Mouse (Mus musculus): Measurements from ENCODE around the gene Gng12. TPM values are rescaled to one million over a fixed set of nuclear protein-coding genes. Genes with fewer than 3 reads are reported as not detected.

Gene Gng12
- polyA plus RNA-seq, 1 experiment, result 0.36 TPM

DNA sequence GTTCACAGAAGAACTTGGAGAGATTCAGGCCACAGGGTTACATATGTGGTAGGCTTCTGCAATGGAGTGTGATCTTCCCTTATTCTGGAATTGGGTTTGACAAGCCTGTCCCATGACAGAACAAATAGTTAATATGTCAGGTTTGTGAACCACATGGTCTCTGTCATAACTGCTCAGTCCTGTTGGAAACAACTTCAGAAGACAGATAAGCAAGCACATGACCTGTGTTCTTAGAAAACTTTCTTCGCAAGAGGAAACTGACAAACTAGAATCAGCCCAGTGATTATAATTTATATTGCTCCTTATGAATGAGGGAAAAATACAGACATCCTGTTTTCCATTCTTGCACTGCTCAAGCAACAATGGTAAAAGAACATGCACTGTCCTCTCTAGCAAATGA lies 83.0 kb downstream of the Gng12 start:
- Histone ChIP-seq H3K9me3 (ENCODE audit: control insufficient read depth, low read length) (no peaks in the 10 kb centered on the region), H3K36me3 (ENCODE audit: control insufficient read depth) (no peaks in the 10 kb centered on the region), H3K4me1 (ENCODE audit: control insufficient read depth) (peaks cover 39% of the 10 kb centered on the region), H3K4me3 (replicated peaks) (no peak overlapping the region), H3K27me3 (ENCODE audit: control insufficient read depth) (no peaks in the 10 kb centered on the region)
- TF ChIP-seq TAL1 (IDR thresholded peaks at IDR 0.05; ENCODE audit: low read length) (no peak), GATA1 (IDR thresholded peaks at IDR 0.05; ENCODE audit: low read length) (no peak)

DNA sequence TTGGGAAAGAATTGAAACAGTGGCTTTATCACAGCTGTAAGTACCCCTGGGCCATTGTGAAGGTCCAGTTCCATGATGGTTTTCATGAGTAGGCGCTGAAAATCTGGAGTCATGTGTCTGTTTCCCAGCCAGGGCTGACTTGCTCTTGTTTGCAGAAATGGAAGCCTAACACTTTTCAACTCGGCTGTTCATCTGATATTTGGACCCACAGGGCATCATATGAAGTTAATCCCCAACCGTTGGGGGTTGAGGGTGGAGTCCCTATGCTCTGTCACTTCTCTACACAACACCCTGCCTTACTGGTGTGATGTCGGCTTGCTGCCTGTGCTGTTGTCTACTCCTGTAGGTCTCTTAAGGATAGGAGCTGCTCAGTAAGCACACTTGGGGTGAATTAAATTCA lies 83.8 kb downstream of the Gng12 start:
- no peaks in the 10 kb centered on the region for H3K9me3 ChIP-seq (ENCODE audit: control insufficient read depth, low read length)
- H3K27me3 ChIP-seq (ENCODE audit: control insufficient read depth), result no peaks in the 10 kb centered on the region
- H3K4me1 ChIP-seq (ENCODE audit: control insufficient read depth), result peaks cover 42% of the 10 kb centered on the region
- no peak for TF ChIP-seq TAL1 (IDR thresholded peaks at IDR 0.05; ENCODE audit: low read length)
- no peak for TF ChIP-seq GATA1 (IDR thresholded peaks at IDR 0.05; ENCODE audit: low read length)
- H3K36me3 ChIP-seq (ENCODE audit: control insufficient read depth), result no peaks in the 10 kb centered on the region
- no peak overlapping the region for H3K4me3 ChIP-seq (replicated peaks)

- no peaks in the 10 kb centered on the region for H3K27me3 ChIP-seq (ENCODE audit: control insufficient read depth)
- no peaks in the 10 kb centered on the region for H3K9me3 ChIP-seq (ENCODE audit: control insufficient read depth, low read length)
- no peaks in the 10 kb centered on the region for H3K36me3 ChIP-seq (ENCODE audit: control insufficient read depth)
- no peak for TF ChIP-seq TAL1 (IDR thresholded peaks at IDR 0.05; ENCODE audit: low read length)
- TF ChIP-seq GATA1 (IDR thresholded peaks at IDR 0.05; ENCODE audit: low read length), result no peak
- H3K4me1 ChIP-seq (ENCODE audit: control insufficient read depth), result peaks cover 41% of the 10 kb centered on the region
- no peak overlapping the region for H3K4me3 ChIP-seq (replicated peaks)
These were observed 85.2 kb downstream of the Gng12 start for GRCm38 (mm10) chr6:66981366-66981765.

GRCm38 (mm10) chr6:66981864-66982263 lies 85.7 kb downstream of the Gng12 start:
- Histone ChIP-seq H3K4me1 (ENCODE audit: control insufficient read depth) (peaks cover 46% of the 10 kb centered on the region), H3K4me3 (replicated peaks) (no peak overlapping the region), H3K9me3 (ENCODE audit: control insufficient read depth, low read length) (no peaks in the 10 kb centered on the region), H3K27me3 (ENCODE audit: control insufficient read depth) (no peaks in the 10 kb centered on the region), H3K36me3 (ENCODE audit: control insufficient read depth) (no peaks in the 10 kb centered on the region)
- TF ChIP-seq TAL1 (IDR thresholded peaks at IDR 0.05; ENCODE audit: low read length) (no peak), GATA1 (IDR thresholded peaks at IDR 0.05; ENCODE audit: low read length) (no peak)

GRCm38 (mm10) chr6:66984079-66984478 lies 87.9 kb downstream of the Gng12 start:
- no peaks in the 10 kb centered on the region for H3K27me3 ChIP-seq (ENCODE audit: control insufficient read depth)
- H3K4me1 ChIP-seq (ENCODE audit: control insufficient read depth), result peaks cover 56% of the 10 kb centered on the region
- no peaks in the 10 kb centered on the region for H3K9me3 ChIP-seq (ENCODE audit: control insufficient read depth, low read length)
- no peak overlapping the region for H3K4me3 ChIP-seq (replicated peaks)
- H3K36me3 ChIP-seq (ENCODE audit: control insufficient read depth), result no peaks in the 10 kb centered on the region
- TF ChIP-seq TAL1 (IDR thresholded peaks at IDR 0.05; ENCODE audit: low read length), result no peak
- no peak for TF ChIP-seq GATA1 (IDR thresholded peaks at IDR 0.05; ENCODE audit: low read length)

GRCm38 (mm10) chr6:66984672-66985071 lies 88.5 kb downstream of the Gng12 start:
- Histone ChIP-seq H3K4me3 (replicated peaks) (no peak overlapping the region), H3K4me1 (ENCODE audit: control insufficient read depth) (peaks cover 58% of the 10 kb centered on the region), H3K9me3 (ENCODE audit: control insufficient read depth, low read length) (no peaks in the 10 kb centered on the region), H3K27me3 (ENCODE audit: control insufficient read depth) (no peaks in the 10 kb centered on the region), H3K36me3 (ENCODE audit: control insufficient read depth) (no peaks in the 10 kb centered on the region)
- TF ChIP-seq TAL1 (IDR thresholded peaks at IDR 0.05; ENCODE audit: low read length) (no peak), GATA1 (IDR thresholded peaks at IDR 0.05; ENCODE audit: low read length) (no peak)

DNA sequence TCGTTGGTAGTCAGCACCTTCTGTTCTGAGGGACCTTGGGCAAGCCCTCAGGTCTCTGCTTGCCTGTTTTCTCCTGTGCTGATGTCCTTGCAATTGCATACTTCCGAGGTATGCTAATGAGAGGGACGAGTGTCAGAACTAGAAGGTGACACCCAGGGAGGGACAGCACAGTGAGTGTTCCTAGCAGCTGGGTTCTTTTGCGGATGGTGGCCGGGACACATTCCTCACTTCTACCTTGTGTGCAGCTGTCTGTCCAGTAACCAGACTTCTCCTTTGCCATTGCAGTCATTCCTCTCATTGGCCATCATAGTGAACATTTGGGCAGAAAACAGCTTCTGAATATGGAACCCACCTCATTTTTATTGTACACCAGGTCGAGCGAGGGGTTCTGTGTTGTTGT lies 89.3 kb downstream of the Gng12 start:
- Histone ChIP-seq H3K4me3 (replicated peaks) (no peak overlapping the region), H3K36me3 (ENCODE audit: control insufficient read depth) (no peaks in the 10 kb centered on the region), H3K9me3 (ENCODE audit: control insufficient read depth, low read length) (no peaks in the 10 kb centered on the region), H3K4me1 (ENCODE audit: control insufficient read depth) (peaks cover 51% of the 10 kb centered on the region), H3K27me3 (ENCODE audit: control insufficient read depth) (no peaks in the 10 kb centered on the region)
- TF ChIP-seq TAL1 (IDR thresholded peaks at IDR 0.05; ENCODE audit: low read length) (no peak), GATA1 (IDR thresholded peaks at IDR 0.05; ENCODE audit: low read length) (no peak)

DNA sequence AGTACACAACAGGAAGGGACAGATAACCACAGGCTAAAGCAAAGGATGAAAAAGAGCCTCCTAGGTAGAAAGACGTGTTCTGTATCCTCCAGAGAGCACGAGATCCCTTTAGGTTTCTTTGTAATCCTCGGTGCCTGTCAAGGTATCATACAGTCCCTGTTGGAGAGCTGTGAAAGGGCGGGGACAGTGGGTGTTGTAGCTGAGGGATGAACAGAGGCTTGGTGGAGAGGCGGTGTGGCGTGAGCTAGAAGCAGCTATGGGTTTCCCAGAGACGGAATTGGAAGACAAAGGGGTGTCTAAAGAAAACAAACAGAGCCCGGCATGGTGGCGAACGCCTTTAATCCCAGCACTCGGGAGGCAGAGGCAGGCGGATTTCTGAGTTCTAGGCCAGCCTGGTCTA lies 89.9 kb downstream of the Gng12 start:
- H3K9me3 ChIP-seq (ENCODE audit: control insufficient read depth, low read length), result no peaks in the 10 kb centered on the region
- peaks cover 51% of the 10 kb centered on the region for H3K4me1 ChIP-seq (ENCODE audit: control insufficient read depth)
- no peaks in the 10 kb centered on the region for H3K27me3 ChIP-seq (ENCODE audit: control insufficient read depth)
- H3K4me3 ChIP-seq (replicated peaks), result no peak overlapping the region
- no peaks in the 10 kb centered on the region for H3K36me3 ChIP-seq (ENCODE audit: control insufficient read depth)
- TF ChIP-seq TAL1 (IDR thresholded peaks at IDR 0.05; ENCODE audit: low read length) (no peak), GATA1 (IDR thresholded peaks at IDR 0.05; ENCODE audit: low read length) (no peak)

DNA sequence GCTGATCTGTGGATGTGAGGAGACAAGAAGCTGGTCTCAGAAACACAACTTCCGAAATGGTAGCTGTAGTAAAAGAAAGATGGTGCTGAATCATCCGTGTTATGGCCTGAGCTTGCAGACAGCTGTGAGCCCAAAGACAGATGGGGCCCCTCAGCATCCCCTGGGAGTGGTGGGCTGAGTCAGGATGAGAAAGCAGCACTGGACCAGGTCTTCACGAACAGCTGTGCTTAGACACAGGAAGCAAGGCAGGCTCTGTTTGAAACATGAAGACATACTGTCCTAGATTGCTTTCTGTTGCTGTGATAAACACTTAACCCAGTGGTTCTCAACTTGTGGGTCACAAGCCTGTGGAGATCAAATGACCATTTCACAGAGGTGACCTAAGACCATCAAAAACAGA lies 91.4 kb downstream of the Gng12 start:
- Histone ChIP-seq H3K36me3 (ENCODE audit: control insufficient read depth) (no peaks in the 10 kb centered on the region), H3K9me3 (ENCODE audit: control insufficient read depth, low read length) (no peaks in the 10 kb centered on the region), H3K27me3 (ENCODE audit: control insufficient read depth) (no peaks in the 10 kb centered on the region), H3K4me3 (replicated peaks) (peak overlapping the region; percentile 31), H3K4me1 (ENCODE audit: control insufficient read depth) (peaks cover 51% of the 10 kb centered on the region)
- no peak; the same call in 2 of the 3 replicates for TF ChIP-seq TAL1 (IDR thresholded peaks at IDR 0.05; ENCODE audit: low read length)
- no peak for TF ChIP-seq GATA1 (IDR thresholded peaks at IDR 0.05; ENCODE audit: low read length)

DNA sequence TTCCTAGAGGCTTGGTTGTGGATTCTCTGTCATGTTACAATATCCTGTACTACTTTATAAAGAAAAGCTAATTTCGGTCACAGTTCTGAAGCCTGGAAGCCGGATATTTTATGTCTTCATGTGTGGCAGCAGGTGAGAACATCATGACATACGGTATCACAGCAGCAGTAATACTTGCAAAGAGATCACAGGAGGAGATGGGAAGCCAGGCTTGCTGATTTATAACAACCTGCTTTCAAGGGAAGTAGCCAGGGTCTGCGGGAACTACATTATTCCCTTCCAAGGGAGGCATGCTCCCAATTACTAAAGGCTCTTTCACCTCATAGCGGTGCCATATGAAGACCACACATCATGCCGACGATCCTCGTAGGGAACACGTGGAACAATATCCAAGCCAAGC lies 92.2 kb downstream of the Gng12 start:
- Histone ChIP-seq H3K4me3 (replicated peaks) (no peak overlapping the region), H3K27me3 (ENCODE audit: control insufficient read depth) (no peaks in the 10 kb centered on the region), H3K9me3 (ENCODE audit: control insufficient read depth, low read length) (no peaks in the 10 kb centered on the region), H3K4me1 (ENCODE audit: control insufficient read depth) (peaks cover 51% of the 10 kb centered on the region), H3K36me3 (ENCODE audit: control insufficient read depth) (no peaks in the 10 kb centered on the region)
- TF ChIP-seq GATA1 (IDR thresholded peaks at IDR 0.05; ENCODE audit: low read length), result no peak
- TF ChIP-seq TAL1 (IDR thresholded peaks at IDR 0.05; ENCODE audit: low read length), result no peak

All from erythroblast, embryonic 14.5 days (primary cell).